Mouse (Mus musculus) retina, embryonic 14.5 days (tissue): ENCODE data around the gene Ckap4.
"Not testable (repeated sequence)": the region's sequence is repeated elsewhere in the genome, so short reads cannot be mapped to it uniquely, and the experiment has no call there.

Source experiments
- DNase-seq: peaks from one replicate; pipeline ENCODE4 v3.0.0-alpha.2; 2015; ENCODE audit warnings: low spot score

Gene Ckap4

DNA sequence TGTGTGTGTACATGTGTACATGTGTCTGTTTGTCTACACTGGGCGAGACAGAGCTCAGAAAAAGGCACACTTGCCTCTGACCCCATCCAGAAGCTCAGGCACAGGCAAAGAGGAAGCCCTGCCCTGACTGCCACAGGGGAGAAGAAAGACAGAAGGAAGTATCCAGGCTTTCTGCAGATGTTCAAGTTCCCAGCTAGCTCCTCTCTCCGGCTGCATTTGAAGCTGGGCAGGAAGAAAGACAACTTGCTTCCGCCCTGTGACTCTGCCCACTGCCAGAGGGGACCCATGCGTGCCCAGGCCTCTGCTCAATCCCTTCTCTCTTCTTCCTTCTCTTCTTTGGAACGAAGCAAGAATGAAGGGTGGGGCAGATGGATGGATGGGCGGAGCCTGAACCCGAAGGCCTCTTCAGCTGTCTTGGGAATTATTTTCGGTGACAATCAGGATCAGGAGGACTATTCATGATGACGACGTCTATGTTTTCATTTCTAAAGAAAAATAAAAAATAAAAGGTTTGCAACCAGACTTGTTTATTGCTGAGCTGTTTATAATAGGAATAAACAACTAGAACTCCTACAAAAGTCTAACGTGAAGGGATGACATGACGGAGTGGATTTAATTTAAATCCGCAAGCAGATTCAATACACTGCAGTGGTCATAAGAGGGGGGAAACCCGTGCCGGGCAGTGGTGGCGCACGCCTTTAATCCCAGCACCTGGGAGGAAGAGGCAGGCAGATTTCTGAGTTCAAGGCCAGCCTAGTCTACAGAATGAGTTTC lies 15.5 kb upstream of the Ckap4 start:
- DNase-seq = no peak

DNA sequence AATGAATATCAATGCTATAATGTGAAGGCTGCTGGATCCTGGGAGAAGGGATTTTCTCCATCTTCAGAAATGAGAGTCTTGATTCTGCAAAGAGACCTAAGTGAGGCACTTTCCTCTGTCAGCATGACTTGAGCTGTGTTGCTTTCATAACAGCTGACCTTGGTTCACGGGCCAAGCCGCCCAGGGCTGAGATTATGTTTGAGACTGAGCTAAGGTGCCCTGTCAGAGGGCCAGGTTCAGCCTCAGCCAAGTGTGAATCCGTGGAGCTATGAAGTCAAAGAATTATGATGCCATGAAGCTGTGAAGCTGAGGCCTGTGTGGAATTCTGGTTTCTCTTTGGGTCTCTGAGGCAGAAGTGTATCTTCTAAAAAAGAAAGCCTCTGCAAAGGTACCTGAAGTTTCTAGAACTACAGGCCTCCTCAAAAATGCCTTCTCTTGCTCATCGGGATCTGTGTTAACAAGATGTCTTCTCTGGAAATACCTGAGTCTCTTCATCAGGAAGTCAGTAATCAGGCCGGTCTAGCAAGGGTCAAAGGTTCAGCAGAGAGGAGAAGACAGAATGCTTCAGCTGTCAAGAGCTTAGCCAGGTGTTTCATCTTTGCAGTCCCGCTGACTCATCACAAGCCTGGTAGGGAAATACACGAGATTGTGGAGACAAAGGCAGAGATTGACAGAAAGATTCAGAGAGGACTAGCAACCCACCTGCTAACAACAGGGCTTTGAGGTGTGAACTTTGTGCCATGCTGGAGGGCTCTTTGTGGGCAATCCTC lies 11.2 kb upstream of the Ckap4 start:
- DNase-seq = no peak

DNA sequence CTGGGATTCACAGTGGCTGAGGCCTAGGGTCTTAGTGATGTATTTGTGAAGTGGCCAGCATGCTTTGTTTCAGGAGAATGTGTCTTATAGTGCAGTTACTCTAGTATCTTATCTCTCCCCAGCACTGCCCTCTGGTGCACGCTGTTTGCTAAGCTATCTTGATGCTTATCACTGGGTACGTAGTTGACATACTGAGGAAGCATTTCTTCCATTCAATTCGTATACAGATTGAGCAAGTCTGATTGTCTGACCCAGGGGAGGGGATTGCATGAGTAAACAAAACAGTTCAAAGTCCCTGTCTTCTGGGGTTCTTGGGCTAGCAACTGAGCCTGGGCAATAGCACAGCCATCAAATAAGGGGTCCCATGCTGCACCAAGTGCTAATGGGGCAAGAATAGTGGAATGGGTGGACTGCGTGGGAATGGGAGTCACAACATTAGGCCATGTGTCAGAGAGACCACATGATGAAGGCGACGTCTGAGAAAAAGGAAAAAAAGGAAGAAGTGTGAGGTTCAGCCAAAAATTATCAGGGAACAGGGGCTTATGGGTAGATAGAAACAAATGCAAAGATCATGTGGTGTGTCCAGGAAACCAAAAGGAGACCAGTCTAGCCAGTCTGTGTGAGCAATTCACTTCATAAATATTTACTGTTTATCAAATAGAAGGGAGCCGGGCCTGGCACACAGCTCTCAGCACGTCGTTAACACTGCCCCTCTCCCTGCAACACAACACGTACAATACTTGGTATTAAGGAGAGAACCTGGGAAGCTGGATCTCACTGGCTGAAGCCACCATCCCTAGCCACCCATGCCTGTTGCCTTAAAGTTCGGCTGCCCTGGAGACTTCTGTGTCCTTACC lies 9.2 kb upstream of the Ckap4 start:
- DNase-seq = no peak

DNA sequence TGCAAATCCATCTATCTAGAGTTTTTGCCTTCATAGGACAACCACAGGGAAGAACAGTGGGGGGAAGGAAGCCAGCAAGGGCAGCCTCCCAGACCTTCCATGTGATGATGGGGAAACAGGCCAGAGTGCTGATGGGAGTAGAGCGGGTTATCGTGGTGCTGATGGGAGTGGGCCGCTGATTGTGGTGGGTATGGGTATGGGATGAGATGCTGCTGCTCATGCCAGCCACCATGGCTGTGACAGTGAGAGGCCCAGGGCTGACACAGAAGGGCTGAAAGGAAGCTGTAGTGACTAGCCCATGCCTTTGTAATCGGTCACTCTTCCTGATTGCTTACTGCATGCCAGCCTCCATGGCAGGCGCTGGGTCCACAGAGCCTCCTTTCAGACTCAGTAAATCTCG lies 5.8 kb upstream of the Ckap4 start:
- no peak for DNase-seq

DNA sequence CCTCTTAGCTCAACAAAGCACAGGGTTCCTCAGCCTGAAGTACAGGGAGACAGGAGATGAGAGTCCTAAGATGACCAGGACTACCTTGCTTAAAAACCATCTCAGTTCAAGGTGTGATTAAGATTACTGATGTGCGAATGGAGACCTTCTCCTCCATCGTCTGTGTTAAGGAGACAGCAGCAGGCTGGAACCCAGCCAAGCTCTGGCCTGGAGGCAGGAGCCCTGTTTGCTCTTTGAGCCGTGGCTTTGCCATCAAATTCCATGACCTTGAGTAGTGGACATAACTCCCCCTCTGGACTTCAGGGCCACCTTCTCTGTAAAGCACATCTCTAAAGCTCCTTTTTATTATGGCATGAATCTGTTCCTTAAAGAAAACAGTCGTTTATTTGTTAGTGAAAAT lies 2.0 kb upstream of the Ckap4 start:
- no peak for DNase-seq

DNA sequence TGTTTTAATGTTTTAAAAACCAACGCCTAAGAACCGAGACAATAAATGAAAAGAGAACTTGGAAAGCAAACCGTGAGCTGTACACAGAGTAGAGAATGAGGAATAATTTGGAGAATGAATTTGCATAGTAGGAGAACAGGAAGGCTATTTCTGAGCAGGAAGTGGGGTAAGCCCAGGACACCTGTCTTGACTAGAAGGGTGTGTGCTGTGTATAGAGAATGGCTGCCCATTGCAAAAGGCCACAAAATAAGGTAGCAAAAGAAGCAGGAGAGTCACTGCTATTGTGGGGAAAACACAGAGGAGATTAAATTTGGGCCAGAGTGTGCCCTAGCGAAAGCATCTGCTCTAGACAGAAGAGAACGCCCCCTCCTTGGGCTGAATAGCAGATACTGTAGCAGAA lies 1.6 kb upstream of the Ckap4 start:
- DNase-seq = no peak

DNA sequence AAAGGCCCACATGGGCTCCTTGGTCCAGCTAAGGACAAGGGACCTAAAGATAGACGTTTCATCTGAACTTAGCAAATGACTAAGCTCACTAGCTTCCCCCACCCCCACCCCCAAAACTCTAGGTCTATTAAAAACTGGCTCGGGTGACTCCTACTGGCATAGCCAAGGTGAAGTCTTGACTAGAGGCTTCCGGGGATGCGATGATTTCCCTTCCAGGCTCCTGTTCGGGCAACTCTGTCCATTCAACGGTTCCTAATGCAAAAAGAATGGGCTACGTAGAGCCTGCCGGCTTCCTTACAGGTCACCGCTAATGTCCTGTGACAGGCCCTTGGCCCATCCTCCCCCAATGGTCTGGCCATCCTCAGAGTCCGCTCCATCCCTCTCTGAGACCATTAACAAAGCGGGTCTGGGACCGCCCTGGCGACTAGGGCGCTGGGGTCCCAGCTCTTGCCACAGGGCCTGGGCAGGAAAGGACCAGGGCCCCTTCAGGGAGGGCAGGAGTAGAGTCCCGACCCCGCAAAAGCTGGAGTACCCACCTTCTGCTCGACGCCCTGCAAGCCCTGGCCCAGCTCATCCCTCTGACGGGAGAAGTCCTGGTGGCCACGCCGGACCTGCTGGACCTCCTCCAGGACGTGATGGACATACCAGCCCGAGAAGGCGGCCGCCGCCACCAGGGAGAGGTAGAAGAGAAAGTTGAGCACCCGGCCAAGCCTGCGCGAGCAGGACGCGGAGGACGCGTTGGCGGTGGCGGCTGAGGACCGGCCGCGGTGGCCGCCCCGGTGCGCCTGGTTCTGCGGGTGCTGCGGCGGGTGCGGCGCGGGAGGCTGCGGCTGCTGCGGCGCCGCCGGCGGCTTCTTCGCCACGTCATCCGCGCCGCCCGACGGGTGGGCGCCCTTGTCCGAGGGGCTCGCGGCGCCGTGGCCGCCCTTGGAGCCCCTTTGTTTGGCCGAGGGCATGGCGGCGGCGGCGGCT lies 665 bp downstream of the Ckap4 start:
- peak; percentile 90 for DNase-seq

DNA sequence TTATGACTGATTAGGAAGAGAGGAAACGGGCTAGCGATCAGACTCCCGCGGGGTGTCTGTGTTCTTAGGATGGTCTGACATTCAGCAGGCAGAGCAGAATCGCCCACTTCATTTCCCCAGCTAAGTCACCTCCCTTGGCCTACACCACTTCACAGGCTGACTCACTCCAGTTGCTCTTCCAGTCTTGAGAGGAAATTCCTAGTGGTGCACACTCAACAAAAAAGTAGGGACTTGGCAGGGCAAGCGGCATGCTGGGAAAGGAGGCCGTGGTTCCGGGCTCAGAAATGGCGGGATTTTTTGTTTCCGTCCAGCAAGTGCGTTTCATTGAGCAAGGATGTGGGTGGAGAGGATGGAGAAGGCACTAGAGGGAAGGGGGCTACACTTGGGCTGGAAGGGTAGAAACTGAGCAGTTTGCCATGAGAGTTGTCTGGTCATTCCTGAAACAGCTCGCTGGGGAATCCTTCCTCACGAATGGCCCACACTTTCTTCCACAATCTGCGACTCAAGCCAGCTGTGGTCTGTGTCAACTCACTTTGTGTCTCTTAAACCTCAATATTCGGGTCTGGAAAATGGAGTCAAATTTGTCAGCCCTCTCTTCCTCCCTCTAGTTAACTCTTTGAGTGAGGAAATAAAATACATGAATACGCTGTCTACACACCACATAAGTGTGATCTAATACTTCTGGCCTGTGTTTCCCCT lies 1.5 kb downstream of the Ckap4 start:
- no peak for DNase-seq

DNA sequence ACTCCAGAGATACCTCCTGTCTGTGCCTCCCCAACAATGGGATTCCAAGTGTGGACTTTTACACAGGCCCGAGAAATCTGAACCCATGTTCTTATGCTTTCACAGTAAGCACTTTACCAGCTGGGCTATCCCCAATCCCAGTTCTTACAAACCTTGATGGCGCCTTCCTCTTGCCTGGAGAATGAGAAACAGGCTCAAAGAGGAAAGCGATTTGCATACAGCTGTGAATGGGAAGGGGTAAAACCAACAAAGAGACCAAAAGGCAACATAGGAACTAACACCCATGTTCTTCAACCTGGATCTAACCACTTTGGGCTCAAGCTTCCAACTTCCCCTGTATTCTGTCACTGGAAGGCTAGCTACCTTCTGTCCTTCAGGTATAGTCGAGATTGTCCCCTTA lies 2.3 kb downstream of the Ckap4 start:
- no peak for DNase-seq

DNA sequence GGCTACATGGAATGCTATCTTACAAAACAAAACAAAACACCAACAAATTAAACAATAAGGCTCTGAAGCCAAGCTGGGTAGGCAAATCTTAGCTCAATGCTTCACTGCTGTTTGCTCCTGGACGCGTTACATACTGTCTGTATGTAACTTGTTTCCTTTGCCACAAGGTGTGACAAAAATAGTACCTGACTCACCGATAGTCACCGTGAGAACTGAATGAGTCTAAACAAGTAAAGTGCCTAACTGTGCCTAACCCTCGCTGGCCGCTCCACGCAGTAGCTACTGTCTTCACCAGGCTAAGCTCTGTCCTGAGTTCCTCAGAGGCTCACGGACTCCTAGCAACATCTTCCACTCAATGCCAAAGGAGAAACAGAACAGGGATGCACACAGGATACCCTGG lies 3.5 kb downstream of the Ckap4 start:
- DNase-seq = no peak

DNA sequence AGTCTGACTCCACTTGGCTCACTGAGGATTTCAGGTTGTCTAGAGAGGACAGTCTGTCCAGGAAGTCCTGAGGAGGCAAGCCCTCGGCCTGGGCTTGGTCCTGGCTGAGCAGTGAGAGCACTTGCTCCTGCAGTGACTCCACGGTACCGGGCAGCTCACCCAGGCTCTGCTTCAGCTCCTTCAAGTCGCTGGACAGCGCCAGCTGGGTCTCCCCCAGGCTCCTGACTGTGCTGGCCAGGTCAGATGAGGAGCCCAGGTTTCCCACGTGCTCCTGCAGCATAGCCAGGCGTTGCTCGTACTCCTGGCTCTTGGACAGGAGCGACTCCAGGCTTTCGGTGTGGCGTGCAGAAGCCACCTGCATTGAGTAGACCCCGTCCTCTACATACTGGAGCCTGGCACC lies 6.2 kb downstream of the Ckap4 start:
- DNase-seq = no peak

DNA sequence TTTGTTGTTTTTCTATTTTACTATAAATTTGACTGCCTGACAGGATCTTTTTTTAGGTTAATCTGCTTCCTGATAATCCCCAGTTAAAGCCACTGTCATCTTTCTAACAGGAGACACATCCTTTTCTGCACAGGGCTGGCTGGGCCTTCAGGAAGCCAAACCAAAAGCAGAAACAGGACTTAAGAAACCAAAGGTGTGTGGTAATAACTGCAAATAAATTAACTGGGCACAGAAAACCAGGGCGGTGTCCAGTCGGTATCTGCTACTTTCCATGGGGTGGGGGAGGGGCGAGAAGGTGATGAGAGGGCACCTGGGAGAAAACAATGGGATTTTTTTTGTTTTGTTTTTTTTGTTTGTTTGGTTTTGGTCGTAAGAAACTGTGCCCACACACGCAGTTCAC lies 6.8 kb downstream of the Ckap4 start:
- DNase-seq = no peak

DNA sequence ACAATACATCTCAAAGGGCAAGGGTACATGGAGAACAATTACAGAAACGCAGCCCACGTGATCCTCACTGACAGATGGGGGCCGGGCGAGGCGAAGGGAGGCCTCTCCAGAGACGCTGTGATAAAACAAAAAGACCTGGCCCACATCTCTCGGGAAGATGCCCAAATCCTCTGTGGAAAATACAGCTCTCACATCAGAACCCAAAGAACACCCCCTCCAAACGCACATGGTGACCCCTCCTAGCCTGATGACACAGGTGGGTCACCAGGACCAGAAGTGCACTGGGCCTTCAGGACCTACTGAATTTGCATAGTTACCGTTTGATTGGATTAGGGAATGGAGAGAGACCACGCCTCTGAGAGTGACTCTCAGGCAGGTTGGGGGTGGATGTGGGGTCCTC lies 7.4 kb downstream of the Ckap4 start:
- DNase-seq = peak; percentile 72

DNA sequence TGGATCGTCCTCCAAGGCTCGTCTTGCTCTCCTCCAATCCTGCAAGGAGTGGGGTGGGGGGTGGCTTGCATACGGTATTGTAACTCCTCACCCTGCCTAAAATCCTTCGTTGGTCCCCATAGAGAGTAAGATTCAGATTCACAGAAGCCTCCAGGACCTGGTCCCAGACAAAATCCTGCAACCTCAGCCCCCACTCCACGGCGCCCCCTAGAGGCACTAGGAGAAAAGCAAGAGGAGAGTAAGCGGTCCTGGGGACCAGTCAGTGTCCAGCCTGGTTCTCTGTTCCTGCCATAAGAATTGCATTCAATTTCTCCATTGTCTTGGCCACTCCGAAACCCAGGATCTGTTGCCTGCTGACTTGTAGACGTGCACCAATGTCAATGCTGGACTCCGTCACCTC lies 10.2 kb downstream of the Ckap4 start:
- DNase-seq = peak; percentile 43

DNA sequence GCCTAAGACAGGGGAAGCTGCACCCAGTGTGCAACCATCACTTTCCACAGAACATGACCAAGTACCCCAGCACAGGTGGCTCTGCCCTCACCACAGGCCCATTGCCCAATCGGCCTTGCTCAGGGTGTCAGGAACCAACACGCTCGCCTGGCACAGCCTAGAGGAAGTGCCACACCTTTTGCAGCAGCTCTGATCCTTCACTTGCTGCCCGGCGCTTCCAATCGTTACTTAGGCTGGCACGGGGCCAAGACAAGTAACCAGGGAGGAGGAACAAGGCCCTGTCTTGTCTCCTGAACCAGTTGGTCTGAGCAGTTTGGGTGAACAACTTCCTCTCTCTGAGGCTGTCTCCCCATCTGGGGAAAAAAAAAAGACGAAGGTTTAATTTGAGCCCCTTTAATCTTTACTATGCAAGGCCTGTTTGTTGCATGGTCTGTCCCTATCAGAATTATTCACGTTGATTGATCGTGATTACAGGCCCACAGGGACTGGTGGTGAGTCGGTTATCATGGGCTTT lies 17.4 kb downstream of the Ckap4 start:
- no peak for DNase-seq

DNA sequence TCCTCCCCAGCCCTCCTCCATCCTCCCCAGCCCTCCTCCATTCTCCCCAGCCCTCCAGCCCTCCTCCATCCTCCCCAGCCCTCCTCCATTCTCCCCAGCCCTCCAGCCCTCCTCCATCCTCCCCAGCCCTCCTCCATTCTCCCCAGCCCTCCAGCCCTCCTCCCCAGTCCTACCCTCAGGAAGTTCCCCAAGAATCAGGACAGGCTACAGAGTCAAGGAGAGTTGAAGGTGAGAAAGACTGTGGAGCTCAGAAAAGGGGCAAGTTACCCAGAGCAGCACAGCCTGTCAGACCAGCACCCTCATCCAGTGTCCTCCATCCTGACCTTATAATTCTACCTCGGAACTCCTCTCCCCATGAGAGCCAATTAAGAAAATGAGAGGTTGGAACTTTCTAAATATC lies 17.9 kb downstream of the Ckap4 start:
- not testable (repeated sequence) for DNase-seq

DNA sequence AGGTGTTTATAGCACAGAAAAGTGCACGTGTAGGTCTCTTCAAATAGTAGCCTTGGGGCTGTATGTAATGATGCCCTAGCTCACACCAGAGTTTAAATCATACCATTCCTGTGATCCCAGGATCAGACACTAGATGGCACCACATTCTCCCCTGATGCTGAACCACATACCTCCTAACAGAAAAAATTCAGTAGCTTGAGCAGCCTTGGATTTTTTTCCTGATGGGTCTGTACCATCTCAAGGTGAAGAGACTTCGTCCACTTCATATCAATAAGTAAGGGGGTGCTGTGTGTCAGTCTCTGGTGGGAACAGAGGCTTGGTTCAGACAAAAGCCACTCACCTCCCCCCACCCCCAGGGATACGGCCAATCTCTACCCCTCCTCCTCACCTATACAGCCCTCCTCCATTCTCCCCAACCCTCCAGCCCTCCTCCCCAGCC lies 18.3 kb downstream of the Ckap4 start:
- peak; percentile 94 for DNase-seq

DNA sequence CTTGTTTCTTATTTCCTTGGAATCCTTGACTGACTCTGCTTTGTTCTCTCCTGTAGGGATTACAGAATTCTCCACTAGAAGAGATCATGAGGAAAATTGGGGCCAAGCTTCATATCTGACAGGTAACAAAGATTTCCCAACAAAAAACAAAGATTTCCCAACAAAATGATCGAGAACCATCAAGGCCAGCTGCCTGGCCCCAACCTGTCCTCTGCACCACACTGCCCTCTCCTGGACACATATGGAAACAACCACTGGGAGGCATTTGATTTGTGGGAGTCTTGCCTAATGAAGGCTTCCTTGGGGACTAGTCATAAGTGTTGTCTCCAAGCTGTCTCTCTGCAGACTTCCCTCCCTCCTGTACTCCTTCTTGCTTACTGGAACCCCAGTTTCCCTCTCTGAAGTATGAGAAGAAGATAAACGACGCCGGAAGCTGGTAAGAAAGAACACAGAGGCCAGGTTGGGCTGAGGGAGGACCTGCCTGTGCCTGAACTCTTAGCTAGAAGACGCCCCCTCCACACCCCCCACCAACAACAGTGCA lies 19.8 kb downstream of the Ckap4 start:
- DNase-seq = peak; percentile 81

DNA sequence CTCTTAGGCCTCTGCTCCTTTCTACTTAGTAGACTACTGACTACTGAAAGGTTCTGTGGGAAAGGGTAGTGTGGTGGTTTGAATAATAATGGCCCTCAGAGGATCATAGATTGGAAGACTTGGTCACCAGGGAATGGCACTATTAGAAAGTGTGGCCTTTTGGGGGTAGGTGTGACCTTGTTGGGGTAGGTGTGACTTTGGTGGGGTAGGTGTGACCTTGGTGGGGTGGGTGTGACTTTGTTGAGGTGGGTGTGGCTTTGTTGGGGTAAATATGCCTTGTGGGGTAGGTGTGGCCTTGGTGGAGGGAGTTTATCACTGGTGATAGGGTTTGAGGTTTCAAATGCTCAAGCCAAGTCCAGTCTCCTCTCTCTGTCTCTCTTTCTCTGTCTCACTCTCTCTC lies 21.1 kb downstream of the Ckap4 start:
- no peak for DNase-seq

DNA sequence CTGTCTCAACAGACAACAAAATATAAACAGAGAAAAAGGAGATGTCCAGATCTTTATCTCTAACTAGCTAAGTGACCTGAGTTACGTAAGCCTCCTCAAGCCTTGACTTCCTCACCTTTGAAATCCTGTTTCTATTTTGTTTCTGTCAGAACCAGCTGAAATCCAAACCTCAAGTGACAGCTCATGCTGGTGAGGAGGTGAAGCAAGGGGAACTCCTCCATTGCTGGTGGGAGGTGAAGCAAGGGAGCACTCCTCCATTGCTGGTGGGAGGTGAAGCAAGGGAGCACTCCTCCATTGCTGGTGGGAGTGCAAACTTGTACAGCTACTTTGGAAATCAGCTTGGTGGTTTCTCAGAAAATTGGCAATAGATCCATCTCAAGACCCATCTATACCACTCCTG lies 25.3 kb downstream of the Ckap4 start:
- DNase-seq = no peak
